Mouse (Mus musculus): Measurements from ENCODE around the gene Tceal7.
"Not testable (repeated sequence)": the region's sequence is repeated elsewhere in the genome, so short reads cannot be mapped to it uniquely, and the experiment has no call there.

Gene Tceal7

DNA sequence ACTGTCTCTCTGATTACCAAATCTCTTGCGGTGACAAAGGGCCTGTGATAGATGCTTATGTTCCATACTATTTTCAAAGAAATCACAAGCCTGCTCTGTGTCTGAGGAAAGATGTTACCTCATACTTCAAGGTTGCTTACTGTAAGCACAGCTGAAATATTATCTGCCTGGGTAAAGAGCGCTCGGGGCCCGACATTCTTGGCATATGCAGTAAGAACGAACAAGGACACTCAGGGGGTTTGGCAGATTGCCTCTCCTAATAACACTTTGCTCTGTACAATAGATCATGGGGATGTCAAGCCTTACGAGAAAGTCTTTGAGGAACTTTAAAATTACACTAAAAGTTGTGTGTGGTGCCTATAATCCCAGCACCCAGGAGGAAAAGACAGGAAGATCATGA is 34.2 kb downstream of the Tceal7 start:
- DNase-seq (ENCODE audit: low spot score): no peak

DNA sequence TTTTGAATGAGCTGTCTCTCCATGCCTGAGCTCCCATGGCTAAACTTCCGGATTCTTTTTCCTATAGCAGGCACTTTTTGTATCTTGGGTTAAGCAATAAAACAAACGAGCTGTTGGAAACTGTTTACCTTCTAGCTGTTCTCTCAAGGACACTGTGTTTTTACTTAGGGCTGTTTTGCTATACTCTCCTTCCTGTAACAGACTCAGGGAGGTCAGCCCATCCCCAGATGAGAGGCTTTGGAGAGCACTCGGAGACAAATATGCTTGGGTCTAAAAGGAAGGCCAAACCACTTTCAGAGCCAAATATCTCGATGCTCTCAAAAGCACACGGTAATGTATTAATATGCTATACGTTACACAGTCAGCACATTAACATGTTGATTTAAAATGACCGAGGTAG is 35.1 kb downstream of the Tceal7 start:
- no peak for DNase-seq (ENCODE audit: low spot score)

DNA sequence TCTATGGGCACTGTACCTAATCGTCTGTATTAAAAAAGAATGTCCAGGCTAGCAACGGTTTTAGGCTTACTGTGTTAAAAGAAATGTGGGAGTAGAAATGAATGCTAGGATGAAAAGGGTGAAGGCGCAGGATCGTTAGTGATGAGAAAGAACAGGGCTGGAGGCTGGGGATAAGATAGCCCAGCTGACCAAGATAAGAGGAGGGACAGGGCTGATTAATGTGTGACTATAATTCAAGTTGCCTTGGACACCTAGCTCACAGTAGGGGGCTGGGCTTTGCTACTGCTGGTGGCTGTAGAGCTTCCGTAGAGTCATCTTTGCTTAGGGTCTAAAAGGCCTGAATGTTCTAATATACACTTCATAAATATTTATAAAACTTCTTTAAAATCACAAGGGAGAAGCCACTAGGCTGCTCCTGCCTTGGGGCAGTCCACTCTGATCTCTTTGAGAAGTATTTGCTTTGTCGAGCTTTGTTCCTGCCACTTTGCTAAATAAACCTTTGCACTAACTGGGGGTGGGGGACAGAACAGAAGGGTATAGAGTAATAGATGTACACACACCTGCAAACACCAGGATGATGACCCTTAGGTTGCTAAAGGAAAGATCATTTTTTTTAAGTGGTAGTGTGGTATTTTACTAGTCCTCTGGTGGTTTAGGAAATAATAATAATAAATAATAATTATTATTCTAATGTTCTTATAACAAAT is 37.6 kb downstream of the Tceal7 start:
- no peak for DNase-seq (ENCODE audit: low spot score)

DNA sequence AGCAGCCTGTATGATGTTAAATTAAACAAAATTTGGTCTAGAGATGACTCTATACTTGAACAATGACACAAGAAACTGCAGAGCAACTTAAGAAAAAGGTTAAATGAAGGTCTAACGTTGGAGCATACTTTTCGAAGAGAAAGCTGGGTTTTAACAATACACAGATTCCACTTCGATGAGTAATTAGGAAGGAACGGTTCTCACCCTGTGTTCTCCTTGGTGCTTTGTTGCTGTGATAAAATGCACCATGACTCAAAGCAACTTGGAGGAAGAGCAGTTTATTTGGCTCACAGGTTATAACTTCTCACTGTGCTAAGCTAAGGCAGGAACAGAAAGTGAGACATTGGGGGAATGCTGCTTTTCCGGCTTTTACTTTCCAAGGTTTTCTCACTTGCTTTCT is 53.1 kb downstream of the Tceal7 start:
- no peak for DNase-seq (ENCODE audit: low spot score)

DNA sequence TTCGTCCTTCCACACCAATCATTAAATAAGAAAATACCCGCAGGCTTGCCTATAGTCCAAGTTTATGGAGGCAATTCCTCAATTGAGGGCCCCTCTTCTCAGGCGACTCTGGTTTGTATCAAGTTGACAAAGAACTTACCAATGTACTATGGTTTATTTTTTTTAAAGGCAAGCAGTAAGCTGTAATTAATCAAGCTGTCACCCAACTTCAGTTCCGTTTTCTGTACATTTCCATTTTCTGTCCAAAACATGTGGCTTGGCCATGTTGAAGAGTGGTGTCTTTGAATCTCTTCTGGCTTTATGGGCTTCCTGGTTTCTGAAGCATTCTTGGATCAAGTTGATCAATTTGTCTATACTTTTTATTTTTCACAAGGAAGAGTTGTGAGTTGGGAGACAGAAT is 53.6 kb downstream of the Tceal7 start:
- DNase-seq (ENCODE audit: low spot score): no peak

DNA sequence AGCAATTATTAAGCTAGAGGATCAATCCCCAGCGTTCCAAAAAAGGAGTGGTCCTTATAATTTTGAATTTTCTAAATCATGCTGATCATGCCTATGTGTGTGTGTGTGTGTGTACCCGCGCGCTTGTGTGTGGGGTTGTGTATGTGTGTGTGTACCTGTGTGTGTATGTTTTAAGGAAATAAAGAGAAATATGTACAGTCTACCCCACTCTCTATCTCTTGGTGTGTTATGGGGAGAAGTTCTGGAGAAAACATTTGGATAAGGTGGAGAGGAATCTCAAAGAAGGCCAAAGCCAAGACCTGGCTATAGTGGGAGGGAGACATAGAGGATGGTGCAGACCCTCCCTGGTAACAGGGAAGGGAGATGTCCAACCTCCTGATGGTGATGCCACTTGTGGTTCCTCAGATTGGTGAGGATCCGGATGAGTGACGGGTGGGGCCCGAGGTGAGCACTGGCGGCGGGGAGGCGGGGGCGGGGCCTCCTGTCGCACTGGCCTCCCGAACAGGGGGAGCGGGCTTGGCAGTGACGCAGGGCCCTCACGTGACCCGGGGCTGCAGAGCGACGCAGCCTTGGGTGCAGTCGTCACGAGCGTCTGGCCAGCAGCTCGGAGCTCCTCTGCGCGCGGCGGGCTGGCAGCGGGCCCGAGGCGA is 55.3 kb downstream of the Tceal7 start, which contains the start of gene Bex3:
Gene Bex3, plus strand, starts transcription at position 511 of the 650 bp plus-strand sequence.
- DNase-seq (ENCODE audit: low spot score): peak; percentile 5

DNA sequence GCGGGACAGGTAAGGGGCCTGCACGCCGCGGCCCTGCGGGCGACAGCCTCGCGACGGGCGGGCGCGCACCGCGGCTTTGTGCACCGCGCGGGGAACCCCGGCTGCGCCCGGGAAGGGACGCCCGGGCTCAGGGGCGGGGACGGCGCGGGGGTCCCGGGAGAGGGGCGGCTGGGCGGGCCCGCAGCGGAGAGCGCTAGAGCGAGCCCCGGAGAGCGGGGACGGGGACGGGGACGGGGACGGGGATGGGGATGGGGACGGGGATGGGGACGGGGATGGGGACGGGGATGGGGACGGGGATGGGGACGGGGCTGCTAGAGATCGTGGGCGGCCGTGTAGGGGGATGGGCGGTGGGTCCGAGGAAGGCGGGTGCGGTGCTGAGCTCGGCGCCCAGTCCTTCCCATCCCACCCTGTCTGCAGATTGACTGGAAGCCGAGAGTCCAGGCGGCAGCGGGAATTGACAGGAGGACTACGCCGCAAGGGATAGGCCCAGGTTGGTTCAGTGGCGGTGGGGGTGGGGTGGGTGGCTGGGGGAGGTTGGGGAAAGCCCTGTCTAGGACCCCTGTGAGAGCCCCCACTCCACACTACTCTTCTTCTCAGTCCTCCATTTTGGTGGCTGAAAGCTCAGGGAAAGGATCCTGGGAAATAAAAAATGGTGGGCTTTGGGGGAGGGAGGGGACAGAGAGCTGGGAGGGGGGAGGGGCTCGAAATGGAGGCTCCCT is 56.0 kb downstream of the Tceal7 start:
- DNase-seq (ENCODE audit: low spot score): not testable (repeated sequence)

DNA sequence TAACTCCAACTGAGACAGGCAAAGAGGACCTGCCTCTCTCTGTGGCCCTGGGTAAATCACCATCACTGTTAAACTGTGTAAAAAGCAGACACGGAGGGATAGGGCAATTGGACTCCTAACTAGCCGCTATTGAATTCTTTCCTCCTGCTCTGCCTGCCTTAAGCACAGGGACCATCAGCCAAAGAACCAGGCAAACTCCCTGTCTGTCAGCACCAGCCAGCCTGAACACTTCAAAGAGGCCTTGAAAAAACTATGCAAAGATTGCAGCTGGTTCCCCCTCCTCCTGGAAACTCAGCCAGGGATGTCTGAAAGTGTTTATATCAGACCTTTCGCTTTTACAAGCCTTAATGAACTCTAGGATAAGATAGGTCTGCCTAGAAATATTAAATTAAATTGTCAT is 60.0 kb downstream of the Tceal7 start:
- DNase-seq (ENCODE audit: low spot score): no peak

DNA sequence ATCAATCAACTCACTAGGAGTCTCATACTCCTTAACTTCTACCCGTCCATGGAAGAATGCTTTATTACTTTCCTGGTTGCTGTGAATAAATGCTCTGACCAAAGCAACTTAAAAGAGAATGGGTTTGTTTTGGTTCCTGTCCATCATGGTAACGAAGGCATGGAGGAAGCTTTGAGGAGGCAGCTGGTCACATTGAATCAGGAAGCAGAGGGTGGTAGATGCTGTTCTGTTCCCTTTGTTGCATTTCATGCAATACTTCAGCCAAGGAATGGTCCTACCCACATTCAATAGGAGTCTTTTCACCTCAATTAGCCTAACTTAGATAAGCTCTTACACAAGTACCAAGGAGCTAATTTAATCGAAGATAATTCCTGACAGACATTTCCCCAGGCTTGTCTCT is 60.8 kb downstream of the Tceal7 start:
- DNase-seq (ENCODE audit: low spot score): no peak
